Mouse (Mus musculus) A20 (cell line): ENCODE measurements around the gene Gm3252.
"Not testable (repeated sequence)": the region's sequence is repeated elsewhere in the genome, so short reads cannot be mapped to it uniquely, and the experiment has no call there.

ENCODE experiments used
- DNase-seq: peaks from one replicate; pipeline ENCODE4 v3.0.0-alpha.2; 2011; ENCODE audit warnings: low read depth, low spot score

The Gm3252 gene

GRCm38 (mm10) chr14:4726038-4726880, at the start of gene Gm3252:
TSS of gene Gm3252 (plus strand) at chr14:4726775.
- not testable (repeated sequence) for DNase-seq

GRCm38 (mm10) chr14:4708938-4709337, 17.6 kb upstream of the Gm3252 start, which contains the start of gene Gm7876:
TSS of gene Gm7876 (plus strand) at chr14:4709238.
- not testable (repeated sequence) for DNase-seq

- DNase-seq = not testable (repeated sequence)
Observed at GRCm38 (mm10) chr14:4776037-4776436, 49.5 kb downstream of the Gm3252 start, which contains the start of gene Gm9602. TSS of gene Gm9602 (plus strand) at chr14:4776337.
